Mouse (Mus musculus) cortical plate, adult 2 months (tissue): Measurements from ENCODE around the gene Ccdc106.

Experiments
- CTCF ChIP-seq: fragments of 200-500 bp; IDR thresholded peaks from 2 replicates; pipeline ENCODE4 v1.5.1; 2011; ENCODE audit warnings: mild to moderate bottlenecking, control low read depth, low read length; ENCODE audit not compliant: insufficient read depth; ENCODE audit errors: extremely low read depth
- POLR2A ChIP-seq: fragments of 200-500 bp; IDR thresholded peaks from 2 replicates; pipeline ENCODE4 v1.6.1; 2011; ENCODE audit warnings: mild to moderate bottlenecking, low read length, control low read depth; ENCODE audit not compliant: insufficient read depth; ENCODE audit errors: extremely low read depth

GRCm38 (mm10) chr7:5091008-5091728, 70.8 kb downstream of the Ccdc106 start:
- TF ChIP-seq CTCF (no peak), POLR2A (no peak)
